Mouse (Mus musculus) thymus, postnatal 4 days (tissue): ENCODE results near the gene Arvcf.
A peak's percentile ranks its signal among the peaks of the same experiment; 100 is the strongest.

Experiments used
- DNase-seq: peaks from one replicate; pipeline ENCODE4 v3.0.0; 2021

Gene Arvcf

DNA sequence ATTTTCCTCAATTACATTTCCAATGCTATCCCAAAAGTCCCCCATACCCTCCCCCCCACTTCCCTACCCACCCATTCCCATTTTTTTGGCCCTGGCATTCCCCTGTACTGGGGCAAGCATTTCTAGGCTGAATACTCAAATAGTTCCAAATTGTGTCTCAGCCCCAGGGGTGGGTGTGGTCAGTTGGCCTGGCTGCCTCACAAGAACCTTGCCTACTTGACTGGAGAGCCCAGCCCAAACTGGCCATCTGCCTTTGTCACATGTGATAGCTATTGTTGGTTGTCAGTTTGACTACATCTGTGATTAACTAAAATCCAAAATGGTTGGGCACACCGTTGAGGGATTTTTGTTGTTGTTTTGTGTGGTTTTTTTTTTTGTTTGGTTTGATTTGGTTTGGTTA lies 9.0 kb downstream of the Arvcf start:
- DNase-seq, result no peak

DNA sequence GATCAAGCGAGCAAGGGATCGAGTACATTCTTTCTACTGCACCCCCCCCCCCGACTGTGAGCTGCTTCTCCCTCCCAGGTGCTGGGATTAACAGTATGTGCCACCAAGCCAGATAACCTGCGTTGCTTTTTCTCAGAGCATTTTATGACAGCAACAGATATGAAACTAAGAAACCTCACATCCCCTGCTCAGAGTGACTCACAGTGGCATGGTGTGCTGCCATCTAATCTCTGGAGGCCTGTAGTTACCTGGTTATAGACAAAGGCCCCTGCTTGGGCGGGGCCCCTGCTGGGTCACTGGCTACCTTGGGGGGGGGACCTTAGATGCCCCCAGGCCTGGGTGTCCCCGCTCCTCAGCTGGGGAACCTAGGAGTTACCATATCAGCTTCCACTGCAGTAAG lies 10.0 kb downstream of the Arvcf start:
- no peak for DNase-seq

DNA sequence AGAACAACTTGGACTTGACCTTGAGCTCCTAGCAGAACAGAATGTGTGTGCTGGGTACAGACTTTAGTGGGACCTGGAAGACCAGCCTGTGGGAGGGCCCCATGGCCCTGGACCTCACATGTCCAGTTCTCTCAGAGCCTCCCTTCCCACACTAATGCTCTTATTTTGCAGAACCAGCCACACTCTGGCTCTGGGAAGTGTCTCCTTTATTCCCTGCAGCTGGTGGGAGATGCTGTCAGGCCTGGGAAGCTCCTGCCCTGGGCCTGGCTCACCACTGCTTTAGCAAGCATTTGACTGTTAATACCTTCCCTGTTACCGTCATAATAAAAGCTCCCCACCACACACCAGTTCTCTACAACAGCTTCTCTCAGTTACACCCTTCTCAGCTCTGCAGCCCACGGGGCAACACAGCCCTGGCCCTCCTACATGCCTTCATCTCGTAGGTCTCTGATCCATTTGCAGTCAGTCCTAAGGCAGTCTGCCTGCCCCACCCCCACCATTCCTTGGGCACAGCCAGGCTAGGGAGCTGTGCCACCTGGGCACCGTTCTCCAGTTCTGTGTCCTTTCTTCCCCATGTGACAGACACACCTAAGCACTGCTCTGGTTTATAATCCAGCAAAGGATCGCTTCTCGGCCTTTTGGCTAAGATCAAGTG lies 12.3 kb downstream of the Arvcf start:
- DNase-seq, result no peak

DNA sequence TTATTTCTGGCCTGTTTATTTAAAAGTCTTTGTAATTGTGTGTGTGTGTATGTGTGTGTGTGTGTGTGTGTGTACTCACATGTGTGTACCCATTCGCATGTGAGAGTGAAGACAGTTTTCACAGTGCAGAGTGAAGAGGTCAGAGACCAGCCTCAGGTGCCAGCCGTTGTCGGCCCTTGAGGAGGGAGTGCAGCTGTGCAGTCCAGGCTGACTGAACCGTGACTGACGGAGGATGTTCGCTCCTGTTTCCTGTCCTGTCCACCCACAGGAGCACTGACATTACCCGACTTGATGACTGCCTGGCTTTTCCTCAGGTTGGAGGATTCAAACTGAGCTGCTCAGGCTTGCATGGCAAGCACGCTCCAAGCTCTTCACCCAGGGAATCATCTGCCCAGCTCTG lies 15.0 kb downstream of the Arvcf start:
- DNase-seq, result no peak

DNA sequence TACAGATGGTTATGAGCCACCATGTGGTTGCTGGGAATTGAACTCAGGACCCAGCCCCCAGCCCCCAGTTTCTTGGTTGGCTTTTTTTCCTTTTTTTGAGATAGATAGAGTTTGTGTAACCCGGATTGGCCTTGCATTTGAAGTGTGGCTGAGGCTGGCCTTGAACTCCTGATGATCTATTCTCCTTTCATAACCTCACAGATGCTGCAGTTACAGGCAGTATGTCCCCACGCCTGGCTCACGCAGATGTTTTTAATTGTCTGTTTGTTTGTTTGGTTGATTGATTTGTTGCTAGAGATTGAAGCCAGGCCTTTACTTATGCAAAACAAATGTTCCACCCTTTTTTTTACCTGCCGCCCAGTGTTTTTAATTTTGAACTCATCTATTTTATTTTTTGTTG lies 18.9 kb downstream of the Arvcf start:
- DNase-seq, result no peak

DNA sequence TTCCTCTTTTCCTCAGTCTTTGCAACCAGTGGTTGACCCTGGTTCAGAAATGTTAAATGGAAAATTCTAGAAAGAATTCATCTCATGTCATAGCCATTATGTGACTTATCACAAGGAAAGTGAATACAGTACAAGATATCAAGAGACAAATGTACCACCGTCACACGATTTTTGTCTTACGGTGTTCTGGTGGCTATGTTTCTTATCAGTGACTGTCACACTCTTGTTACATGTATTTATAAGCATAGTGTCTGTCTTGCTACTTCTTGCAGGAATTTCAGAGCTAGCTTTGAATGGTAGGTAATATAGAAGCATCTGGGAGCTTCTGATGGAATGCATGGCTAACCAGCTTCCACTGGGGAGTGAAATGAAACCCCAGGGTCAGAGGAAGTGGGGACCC lies 22.2 kb downstream of the Arvcf start:
- no peak for DNase-seq

DNA sequence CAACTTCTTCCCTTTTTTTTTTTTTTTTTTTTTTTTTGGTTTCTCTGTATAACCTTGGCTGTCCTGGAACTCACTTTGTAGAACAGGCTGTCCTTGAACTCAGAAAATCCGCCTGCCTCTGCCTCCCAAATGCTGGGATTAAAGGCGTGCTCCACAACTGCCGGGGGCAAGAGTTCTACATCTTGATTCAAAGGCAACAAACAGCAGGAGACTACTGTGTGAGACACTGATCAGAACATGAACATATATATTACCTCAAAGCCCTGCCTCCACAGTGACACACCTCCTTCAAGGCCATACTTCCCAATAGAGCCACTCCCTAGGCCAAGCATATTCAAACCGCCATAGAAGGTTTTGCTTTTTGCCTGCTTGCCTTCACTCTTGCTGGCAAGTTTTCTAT lies 25.6 kb downstream of the Arvcf start:
- no peak for DNase-seq

DNA sequence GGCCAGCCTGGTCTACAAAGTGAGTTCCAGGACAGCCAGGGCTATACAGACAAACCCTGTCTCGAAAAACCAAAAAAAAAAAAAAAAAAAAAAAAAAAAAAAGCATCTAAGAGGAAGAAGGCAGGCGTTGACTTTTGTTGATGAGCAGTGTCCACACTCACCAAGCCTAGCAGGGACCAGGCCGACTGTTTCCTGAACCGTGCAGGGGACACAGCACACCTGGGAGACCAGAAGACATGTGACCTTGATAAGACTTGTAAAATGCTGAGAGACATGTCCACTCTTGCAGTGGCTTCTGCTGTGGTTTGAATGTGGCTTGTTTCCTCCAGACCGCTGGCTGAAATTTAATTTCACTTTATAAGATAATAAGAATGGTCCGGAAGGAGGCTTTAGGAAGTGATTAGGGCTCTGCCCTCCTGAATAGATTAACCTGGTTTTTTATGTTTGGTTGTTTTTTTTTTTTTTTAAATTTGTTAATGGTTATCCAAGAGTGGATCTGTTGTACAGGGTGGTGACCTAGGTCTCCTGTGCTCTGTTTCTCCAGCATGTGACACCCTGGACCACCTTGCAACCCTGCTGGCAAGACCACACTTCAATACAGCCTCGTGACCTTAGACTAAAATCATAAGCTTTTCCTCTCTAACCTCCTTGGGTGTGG lies 28.4 kb downstream of the Arvcf start:
- DNase-seq, result no peak

DNA sequence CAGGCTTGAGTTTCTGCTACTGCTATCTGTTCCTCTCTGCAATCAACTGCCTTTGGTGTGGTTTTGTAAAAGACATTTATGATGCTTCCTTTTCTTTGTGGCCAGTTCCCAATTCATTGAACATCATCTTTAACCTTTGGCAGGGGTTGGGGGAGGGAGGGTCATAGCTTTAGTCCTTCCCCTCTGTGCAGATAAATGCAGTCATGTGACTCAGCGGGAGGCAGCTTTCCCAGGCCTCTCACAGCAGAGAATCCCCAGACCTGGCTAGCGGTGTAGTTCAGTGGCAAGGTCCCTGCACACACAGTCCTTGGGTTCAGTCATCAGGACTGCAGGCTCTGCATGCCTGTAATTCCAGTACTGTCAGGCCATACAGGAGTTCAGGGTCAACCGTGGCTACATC lies 29.2 kb downstream of the Arvcf start:
- peak; percentile 25 for DNase-seq

DNA sequence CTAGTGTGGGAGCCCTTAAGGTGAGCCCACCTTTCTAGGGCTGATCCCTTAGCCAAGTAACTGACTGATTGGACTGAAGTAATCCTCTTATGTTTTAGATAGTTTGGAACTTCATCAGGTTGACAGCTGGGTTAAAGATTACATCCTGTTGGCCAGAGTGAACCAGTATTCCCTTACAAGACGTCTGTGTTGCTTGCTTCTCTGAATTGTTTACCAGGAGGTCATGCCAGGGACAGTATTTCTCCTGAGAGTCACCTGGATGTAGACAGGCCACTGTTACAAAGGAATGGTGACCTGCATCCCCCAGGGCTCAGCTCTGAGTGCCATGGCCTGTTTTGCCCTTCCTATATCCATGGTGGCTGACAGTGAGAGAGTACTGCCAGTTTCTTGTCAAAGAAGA lies 30.5 kb downstream of the Arvcf start:
- DNase-seq, result no peak

DNA sequence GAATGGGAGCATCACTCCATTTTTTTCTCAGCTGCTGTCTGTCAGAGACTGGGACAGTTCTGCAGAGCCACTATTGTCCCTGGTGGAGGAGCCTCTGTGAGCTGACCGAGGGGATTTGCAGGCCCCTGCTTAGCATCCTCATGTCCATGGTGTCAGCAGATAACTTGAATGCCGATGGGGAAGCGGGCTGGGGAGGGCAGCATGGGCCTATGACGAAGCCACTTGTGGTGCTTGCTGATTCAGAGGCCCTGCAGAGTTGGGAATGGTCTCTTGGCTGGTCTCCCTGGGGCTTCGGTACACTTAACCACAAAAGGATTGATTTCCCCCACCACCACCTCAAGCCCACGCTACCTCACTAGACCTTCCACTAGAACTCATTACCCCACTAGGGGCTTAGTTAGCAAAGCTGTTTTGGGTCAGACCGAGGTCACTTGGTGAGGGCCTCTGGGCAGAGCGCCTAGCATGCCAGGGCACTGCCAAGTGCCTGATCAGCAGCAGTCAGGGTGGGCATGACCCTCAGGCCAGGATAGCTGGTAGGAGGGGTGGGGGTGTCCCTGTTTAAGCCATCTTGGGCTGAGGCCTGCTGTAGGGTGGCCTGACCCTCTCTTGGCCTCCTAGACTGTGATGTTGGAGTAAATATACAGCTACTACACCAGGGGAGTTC lies 31.5 kb downstream of the Arvcf start:
- peak; percentile 10 for DNase-seq

DNA sequence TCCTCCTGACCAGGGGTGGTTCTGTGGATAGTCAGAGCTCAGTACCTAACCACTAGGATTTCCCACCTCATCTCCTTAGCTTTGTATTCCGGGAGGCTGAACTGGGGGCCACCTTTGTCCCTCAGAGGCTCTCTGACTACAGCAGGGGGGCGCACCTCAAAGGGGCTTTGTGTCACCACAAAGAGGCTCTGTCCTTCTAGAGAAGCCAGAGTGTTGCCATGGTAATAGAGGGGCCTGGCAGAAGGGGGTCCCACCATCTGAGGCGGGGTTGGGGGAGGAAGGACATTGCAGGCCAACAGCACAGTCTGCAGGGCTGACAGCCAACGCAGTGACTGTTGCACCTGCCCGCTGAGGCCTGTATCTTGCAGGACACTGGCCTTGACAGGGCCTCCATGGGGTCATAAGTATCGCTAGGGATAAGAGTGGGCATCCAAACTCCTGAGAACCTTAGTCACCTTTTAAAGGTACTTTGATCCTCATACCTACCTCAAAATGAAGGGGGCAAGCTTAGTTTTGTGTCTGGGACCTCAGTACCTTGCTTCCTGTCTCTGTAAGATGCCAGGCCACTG lies 32.6 kb downstream of the Arvcf start:
- peak; percentile 9 for DNase-seq

DNA sequence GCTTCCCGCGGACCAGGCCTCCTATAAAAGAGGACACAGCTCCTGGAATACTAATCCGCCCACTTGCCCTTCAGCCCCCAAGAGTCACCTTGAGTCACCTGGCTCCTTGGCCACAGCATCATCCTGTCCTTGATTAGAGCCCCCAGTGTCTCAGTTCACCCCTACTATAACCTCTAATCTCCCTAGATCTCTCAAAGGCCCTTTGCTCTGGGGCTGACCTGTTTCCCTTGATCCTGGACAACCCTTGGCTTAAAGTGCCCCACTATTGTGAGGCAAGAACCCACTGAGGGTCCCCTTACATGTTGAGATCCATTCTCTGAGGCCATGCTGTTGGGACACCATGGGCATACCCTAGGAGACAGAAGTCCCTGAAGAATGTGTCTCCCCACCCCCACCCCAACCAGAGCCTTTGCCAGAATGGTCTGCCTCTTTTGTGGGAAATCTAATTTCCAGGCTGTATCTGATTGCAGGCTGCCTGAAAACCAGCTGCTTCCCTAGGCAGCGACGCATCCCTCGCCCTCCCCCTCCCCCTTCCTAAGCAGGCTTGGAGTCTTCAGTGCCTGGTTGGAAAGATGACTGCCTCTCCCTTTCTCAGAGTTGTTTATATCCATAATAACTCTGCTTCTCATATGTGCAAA lies 33.8 kb downstream of the Arvcf start:
- DNase-seq, result peak; percentile 8

DNA sequence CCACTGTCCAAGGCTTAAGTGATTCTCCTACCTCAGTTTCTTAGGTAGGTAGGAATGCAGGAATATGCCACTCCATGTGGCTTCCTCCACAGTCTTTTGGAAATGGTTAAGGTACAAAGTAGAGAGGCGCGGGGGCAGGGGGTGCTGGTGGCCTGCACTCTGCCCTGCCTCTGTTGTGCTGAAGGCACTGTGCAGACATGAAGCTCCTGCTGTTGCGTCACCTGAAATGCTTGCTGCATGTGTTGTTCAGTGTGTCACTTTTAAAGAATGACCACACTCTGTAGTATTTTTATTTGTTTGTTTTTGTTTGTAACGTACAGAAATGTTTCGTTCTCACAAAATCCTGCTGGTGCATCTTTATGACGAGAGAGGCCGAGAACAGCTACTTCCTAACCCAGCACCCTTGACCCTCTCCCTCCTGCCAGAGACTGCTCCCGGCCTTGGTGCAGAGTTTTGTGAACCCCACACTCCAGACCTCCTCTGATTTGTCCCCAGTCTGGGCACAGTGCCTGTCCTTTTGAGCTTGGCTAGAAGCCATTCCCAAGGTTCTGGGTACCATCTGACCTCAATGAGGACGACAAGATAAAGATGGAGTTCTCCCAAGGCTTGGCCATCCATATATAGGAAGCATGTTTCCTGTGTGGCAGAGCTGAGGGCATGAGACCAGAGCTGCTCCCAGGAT lies 35.2 kb downstream of the Arvcf start:
- DNase-seq, result peak; percentile 7

DNA sequence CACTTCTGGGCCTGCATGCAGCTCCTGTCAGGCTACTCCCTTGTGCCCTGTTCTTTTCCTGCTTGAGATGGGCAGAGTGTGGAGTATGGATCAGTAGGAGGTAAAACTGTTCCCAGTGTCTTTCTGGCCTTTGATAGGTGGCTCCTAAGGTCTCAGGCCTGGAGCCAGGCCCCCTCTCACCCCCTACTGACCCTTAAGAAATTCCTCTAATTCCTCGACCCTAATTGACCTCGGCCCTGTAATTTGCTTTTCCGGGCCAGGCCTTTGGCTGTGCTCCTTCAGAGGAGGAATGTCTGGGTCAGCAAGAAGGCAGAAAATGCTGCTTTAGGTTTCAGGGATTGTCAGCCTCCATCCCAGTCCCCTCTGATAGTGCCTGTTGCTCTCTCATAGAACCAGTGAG lies 35.8 kb downstream of the Arvcf start:
- DNase-seq, result no peak

DNA sequence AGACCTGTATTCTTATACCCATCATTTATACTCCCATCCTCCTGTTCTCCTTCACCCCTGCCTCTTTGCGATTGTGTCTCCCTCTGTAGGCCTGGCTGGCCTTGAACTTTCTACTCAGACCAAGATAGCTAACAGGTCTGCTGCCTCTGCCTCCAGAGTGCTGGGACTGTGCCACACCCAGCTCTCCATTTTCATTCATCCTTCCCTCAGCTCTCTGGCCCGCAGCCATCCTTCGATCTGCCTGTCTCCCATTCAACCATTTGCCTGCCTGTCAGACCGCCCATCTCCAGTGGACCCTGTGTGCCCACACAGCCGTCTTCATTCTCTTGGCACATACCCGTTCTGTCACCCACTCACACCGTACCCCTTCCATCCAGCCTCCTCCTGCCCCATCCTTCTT lies 36.2 kb downstream of the Arvcf start:
- DNase-seq, result peak; percentile 9

DNA sequence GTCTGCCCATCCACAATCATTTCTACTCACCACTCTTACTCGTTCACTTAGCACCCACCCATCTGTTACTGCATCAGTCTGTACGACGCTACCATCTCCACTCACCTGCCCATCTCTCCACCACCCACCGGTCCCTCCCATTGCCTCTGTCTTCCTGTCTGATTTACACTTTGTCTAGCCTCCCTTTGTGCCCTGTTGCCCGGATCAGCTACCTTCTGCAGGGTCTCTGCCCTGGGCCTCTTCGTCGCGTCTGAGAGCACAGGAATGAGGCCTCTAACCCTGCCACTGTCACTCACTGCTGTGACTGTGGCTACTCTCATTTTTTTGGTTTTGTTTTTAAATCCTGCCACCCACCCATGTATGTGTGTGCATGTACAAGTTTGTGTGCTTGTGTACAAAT lies 36.7 kb downstream of the Arvcf start:
- DNase-seq, result peak; percentile 17

DNA sequence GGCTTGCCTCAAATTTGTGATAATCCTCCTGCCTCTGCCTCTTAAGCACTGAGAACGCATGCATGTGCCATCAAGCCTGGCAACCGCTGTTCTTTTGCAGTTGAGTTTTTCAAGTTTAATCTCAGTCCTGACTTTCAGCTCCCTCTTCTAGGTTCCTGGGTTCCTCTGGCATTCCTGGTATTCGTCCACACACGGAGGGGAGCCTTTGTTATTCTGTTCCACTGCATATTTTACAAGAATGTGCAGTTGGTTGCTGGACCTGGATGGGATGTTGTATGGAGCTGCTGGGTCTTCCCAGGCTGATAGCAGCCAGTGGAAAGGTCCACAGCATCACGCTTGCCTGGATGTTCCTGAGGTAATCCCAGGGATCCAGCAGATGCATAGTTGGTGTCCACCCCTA lies 37.4 kb downstream of the Arvcf start:
- DNase-seq, result peak; percentile 5

DNA sequence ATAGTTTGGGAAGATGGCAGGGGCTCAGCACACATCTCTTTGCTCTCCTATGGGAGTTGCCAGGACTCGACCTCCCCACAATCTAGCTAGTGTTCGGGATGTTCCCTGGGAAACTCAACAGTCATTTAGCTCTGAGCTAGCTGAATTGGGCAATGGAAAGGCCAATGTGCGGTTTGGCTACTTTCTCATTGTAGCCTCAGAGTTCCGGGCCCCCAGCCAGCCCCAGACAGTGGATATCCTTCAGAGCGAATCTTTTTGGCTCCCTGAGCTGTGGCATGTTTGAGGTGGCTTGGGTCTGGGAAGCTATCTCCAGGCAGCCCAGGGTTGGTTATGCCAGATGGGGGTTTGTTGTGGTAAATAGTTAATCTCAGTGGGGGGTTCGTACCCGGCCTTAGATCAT lies 38.5 kb downstream of the Arvcf start:
- peak; percentile 21 for DNase-seq

DNA sequence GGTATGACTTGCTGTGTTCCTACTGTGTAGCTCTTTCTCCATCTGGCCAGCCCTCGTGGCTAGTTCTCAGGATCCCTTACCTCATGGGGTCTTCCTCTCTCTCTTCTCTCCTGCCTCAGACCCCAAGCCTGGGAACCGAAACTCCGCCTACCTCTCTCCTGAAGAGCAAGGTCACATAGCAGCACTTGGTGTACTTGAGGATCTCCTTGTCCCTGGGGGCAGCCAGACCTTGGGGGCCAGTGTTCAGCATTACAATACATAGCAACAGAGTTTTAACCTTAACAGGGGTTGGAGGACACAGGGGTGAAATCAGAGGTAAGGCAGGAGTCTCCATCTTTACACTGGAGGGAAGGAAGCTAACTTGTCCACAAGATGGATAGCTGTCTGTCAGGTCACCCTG lies 39.0 kb downstream of the Arvcf start:
- peak; percentile 49 for DNase-seq

DNA sequence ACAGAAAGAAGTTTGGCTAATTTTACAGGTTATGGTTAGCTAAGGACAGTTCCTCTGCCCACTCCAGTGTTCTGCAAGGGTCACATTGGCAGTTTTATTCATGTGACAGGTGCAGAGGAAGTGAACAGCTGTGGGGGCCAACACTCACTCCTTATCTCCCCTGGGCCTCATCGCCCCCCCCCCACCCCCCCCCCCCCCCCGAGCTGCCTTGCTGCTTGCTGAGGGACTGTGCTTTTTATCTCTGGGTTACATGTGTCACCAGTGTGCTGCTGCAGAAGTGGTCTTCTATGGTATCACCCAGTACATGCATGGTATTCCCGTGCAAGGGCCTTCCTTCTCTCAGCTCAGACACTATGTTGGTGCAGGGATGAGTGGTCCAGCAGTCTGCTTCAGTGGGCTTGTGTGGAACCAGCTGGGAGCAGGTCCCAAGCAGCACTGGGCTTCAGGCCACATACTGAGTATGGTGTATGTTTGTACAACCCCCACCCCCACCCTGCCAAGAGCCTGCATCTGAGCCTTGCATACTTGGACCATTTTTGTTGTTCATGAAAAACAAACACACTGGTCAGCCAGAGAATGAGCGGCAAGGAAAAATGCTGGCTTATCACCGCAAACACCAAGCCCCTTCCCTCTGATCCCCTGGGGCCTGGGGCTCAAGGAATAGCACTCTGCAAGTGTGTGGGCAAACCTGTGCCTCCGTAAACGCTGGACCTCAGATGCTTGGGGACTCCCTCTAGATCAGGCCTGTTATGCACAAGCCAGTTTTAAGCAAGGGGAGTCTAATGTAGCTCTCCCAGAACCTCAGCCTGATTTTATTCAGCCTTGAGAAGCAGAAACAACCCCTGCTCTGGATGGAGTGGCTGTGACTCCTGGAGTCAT lies 40.0 kb downstream of the Arvcf start:
- peak; percentile 44 for DNase-seq
